Mouse (Mus musculus): ENCODE measurements around the gene Msi1.

GRCm38 (mm10) chr5:115432395-115432794, 3.0 kb downstream of the Msi1 start:
- TF ChIP-seq CEBPB (IDR thresholded peaks at IDR 0.05; ENCODE audit: low read depth) = no peak
- TF ChIP-seq CTCF (IDR thresholded peaks at IDR 0.05; ENCODE audit: control insufficient read depth, insufficient read depth, insufficient read length) = no peak
- no peak for TF ChIP-seq USF1 (IDR thresholded peaks at IDR 0.05; ENCODE audit: low read depth)
- TF ChIP-seq MAX (IDR thresholded peaks at IDR 0.05) = no peak
- TF ChIP-seq MYOD1 (IDR thresholded peaks at IDR 0.05; ENCODE audit: control insufficient read depth, insufficient read length, low read depth) = no peak
- no peak for TF ChIP-seq MYOG (IDR thresholded peaks at IDR 0.05; ENCODE audit: control insufficient read depth, extremely low read depth, insufficient read length)
